Mouse (Mus musculus): Measurements from ENCODE around the gene Ect2. TPM values are rescaled to one million over a fixed set of nuclear protein-coding genes. Genes with fewer than 3 reads are reported as not detected.

The Ect2 gene
- polyA plus RNA-seq (2021; fragmentation: Nextera tagmentation): 0.39 and 0.49 TPM in 2 replicates
- long read RNA-seq, experiment 1, full-length matches to known transcripts: 2 of 2 reads
- long read RNA-seq, experiment 1, partial matches to known transcripts: 0 of 2 reads
- long read RNA-seq, experiment 1, other reads (novel, unspliced or antisense): 0 of 2 reads
- long read RNA-seq, experiment 2, full-length matches to known transcripts: 2 of 2 reads
- long read RNA-seq, experiment 2, partial matches to known transcripts: 0 of 2 reads
- long read RNA-seq, experiment 2, other reads (novel, unspliced or antisense): 0 of 2 reads

DNA sequence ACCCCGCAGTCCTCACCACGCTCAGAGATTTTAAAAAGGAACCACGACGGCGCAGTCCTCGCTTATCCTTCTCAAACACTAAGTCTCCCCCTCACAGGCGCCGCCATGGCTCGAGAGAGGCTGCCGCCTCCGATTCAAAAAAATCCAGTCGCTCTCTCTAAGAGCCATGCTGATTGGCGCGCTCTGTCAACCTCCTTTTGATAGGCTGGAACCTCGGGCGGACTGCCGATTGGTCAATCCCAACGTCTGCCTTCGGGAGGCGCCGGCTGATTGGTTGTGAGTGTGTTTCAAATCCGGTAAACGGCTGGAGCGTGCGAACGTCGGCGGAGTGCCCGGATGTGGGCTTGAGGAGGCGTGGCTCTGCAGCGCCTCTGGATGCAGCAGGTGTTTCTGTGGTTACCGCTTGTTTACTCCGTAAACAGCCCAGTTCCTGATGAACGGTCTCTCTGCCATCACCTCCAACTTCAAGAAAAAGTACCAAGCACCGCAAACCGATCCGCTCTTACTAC, at the start of gene Ect2:
Gene Ect2 (minus strand): TSS at position 178 of the 509 bp plus-strand sequence.

DNA sequence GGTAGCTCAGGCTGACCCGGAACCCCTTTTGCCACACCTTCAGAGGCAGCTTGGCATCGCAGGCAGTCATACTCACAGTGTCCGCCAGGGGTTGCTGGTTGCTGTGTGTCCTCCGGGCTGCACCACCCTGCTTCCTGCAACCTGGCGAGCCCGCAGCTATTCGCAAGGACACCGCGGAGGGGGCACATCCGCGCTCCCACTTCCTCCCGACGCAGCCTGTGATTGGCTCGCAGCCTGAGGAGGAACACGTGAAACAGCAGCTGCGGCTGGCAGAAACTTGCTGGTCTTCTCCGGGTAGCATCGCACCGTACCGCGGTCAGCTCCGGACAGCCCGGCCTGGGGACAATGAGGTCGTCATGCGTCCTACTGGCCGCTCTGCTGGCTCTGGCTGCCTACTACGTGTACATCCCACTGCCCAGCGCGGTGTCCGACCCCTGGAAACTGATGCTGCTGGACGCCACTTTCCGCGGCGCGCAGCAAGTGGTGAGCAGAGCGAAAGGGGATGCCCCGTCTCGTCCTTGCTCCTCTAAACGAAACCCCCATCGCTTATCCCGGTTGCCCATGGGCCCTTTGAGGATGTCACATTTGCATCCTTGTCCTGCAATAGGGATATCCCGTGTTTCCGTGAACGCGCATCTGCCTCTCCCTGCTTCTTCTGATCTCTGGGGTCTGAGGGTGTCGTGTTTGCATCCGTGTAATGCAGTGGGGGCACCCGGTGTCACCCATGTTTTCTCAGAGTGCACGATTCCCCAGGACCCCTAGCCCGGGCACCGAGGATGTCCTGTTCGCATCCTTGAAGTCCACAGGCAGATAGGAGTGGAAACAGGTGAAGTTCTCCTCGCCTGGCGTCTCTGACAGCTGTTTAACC, 29.3 kb upstream of the Ect2 start, which contains the start of gene Nceh1:
Gene Nceh1 (plus strand): TSS at position 233 of the 868 bp plus-strand sequence.

Other genes starting within 250 kb of the Ect2 start
- 97.4 and 113 TPM in 2 replicates for gene Nceh1, start 29.1 kb upstream of the Ect2 start, polyA plus RNA-seq (2021; fragmentation: Nextera tagmentation)
- 0.52 and 0.73 TPM in 2 replicates for gene Tnfsf10, start 163.2 kb upstream of the Ect2 start, polyA plus RNA-seq (2021; fragmentation: Nextera tagmentation)
- gene Ghsr, start 217.5 kb upstream of the Ect2 start, polyA plus RNA-seq (2021; fragmentation: Nextera tagmentation): 0.10 and 0.19 TPM in 2 replicates

All from layer of hippocampus, adult 6 months (tissue).